Mouse (Mus musculus): ENCODE measurements at regions not wholly inside any gene's neighbourhood (a gene's known extent, or its start where the extent isn't known, plus 50 kb on each side); places are given as distances from the start of the nearest gene placed in this dataset.
A peak's percentile ranks its signal among the peaks of the same experiment; 100 is the strongest.

DNA sequence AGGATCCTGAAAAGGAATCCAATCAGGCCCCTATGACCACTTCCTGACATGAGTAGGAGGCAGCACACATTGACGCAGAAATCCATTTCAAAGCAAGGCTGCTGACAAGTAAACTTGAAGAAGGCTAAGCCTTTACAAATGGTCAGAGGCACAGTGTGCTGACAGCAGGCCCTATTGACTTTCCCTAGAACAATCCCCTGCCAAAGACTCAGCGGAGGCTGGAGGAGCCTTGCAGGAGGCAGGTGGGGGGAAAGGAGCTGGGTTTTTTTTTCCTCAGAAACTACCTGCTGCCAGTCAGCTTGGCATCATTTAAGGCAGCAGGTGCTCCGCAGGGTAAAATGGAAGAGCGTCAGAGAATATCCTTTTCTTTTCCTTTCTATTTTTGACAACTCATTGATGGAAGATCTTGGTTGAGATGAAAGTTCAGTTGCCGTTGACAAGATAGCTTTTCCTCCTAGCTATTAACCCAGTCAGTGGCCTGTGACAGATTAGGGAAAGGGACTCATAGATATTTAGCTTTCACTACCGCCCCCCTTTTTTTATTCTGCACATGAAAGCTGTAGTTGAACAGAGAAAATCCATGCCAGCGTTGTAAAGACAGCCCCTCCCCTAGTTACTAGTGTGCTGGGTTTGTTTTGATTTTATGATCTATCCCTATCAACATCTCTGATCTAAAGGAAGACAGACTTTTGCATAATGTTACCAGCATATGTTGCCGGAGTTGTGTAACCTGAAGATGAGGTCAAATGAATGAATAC lies 210.6 kb downstream of the Csnka2ip start:
- no peak for ATAC-seq (ENCODE audit: low FRiP score)
- Histone ChIP-seq H3K9ac (no peak overlapping the region), H3K9me3 (ENCODE audit: control insufficient read depth, low read length) (no peaks in the 10 kb centered on the region), H3K4me2 (replicated peaks) (no peak overlapping the region), H3K27me3 (ENCODE audit: control insufficient read depth, insufficient read depth, low read length) (no peaks in the 10 kb centered on the region), H3K36me3 (replicated peaks; ENCODE audit: control insufficient read depth, insufficient read depth) (no peaks in the 10 kb centered on the region), H3K4me3 (replicated peaks; ENCODE audit: low read length) (no peak overlapping the region), H3K4me1 (replicated peaks; ENCODE audit: control insufficient read depth, insufficient read depth, low read length) (0 out of 2 replicates have a peak, but pooled peaks cover 5% of the 10 kb centered on the region), H3K27ac (no peak overlapping the region)
- DNase-seq (ENCODE audit: low spot score) = no peak
- 45% methylated on average over 8 of the region's 8 CpGs for WGBS

DNA sequence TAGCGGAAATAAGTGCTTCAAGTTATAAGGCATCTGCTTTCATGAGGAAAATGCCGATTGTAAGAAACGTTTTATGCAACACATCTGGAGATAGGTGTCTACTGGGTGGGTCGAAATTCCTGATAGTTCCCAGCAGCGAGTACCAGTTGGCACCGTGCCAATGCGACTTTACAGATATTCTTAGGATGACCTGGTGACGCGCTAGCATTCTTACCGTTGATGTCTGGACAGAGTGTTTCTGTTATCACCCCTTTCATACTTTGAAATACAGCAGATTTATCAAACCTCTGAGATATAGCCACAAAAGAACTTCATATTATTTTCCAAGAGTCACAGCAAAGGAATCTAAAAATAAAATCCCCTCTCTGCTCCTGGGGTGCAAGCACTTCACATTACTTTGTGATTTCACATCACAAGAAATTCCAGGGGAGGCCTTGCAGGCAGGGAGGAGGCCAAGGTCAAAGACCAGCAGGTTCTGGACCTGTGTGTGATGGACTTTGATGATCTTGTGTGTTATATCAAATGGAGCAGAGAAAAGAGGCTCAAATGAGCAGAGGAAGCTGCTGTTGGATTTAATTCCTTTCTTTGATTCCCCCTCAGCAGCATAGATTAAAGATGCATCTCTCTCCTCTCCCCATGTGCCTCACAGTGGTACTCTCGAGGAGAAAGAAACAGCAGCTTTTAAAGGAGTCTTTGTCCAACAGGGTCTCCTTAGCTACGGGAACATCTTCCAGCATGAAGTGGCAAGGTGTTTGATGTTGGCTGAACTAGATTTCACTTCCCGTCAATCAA lies 233.4 kb downstream of the Csnka2ip start:
- WGBS = 86% methylated on average over 13 of the region's 13 CpGs
- Histone ChIP-seq H3K27me3 (ENCODE audit: control insufficient read depth, insufficient read depth, low read length) (no peaks in the 10 kb centered on the region), H3K4me3 (replicated peaks; ENCODE audit: low read length) (no peak overlapping the region), H3K9me3 (ENCODE audit: control insufficient read depth, low read length) (no peaks in the 10 kb centered on the region), H3K9ac (no peak overlapping the region), H3K36me3 (replicated peaks; ENCODE audit: control insufficient read depth, insufficient read depth) (no peaks in the 10 kb centered on the region), H3K4me2 (replicated peaks) (no peak overlapping the region), H3K27ac (no peak overlapping the region), H3K4me1 (replicated peaks; ENCODE audit: control insufficient read depth, insufficient read depth, low read length) (no peaks in the 10 kb centered on the region)
- DNase-seq (ENCODE audit: low spot score) (no peak), ATAC-seq (ENCODE audit: low FRiP score) (no peak)

DNA sequence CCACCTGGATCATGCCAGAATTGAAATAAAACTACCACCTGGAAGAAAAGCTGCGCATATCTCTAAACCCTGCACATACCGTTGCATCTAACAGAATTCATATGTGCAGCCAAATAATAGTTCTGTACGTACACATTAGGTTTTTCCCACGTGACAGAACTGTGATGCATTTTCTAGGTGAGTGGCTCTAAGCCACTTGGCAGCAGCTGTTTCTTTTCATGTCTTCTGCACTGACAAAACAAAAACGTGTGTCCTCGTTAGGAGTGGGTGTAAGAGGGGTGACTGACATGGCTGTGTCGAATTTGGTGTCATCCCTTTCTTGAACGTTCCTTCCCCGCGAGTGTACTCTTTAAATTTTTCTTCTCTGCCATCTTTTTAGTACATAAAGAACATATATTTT lies 254.3 kb downstream of the Csnka2ip start:
- no peak overlapping the region for H3K27ac ChIP-seq
- DNase-seq (ENCODE audit: low spot score) (no peak), ATAC-seq (ENCODE audit: low FRiP score) (no peak)
- no peak overlapping the region for H3K9ac ChIP-seq
- no peaks in the 10 kb centered on the region for H3K9me3 ChIP-seq (ENCODE audit: control insufficient read depth, low read length)
- H3K27me3 ChIP-seq (ENCODE audit: control insufficient read depth, insufficient read depth, low read length) = no peaks in the 10 kb centered on the region
- no peak overlapping the region for H3K4me2 ChIP-seq (replicated peaks)
- WGBS = 66% methylated on average over 10 of the region's 10 CpGs
- H3K4me1 ChIP-seq (replicated peaks; ENCODE audit: control insufficient read depth, insufficient read depth, low read length) = no peaks in the 10 kb centered on the region
- no peak overlapping the region for H3K4me3 ChIP-seq (replicated peaks; ENCODE audit: low read length)
- no peaks in the 10 kb centered on the region for H3K36me3 ChIP-seq (replicated peaks; ENCODE audit: control insufficient read depth, insufficient read depth)

DNA sequence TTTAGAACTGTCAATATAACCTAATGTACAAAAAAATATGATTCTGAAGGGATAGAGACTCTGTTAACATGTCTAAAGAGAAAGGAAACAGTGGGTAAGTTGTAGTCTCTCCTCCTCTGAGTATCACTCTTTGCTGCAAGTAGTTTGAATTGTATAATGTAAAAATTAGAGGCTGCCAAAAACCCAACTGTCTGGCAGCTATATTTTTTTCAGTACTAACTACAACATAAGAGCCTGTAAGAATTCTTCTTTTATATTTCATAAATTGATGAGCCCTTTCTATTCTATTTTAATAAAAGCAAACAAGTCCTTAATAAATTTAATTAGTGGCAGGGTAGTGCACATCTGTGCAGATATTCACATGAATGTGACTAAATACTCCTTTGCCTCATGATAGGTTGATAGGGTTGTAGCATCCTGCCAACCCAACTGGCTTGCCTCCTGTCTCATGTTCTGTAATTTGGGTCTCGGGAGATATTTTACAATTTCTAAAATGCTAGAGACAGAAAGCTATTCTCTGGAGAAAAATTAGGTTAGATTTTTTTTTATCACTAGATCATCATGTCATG lies 269.2 kb downstream of the Csnka2ip start:
- no peaks in the 10 kb centered on the region for H3K36me3 ChIP-seq (replicated peaks; ENCODE audit: control insufficient read depth, insufficient read depth)
- H3K27ac ChIP-seq = no peak overlapping the region
- no peak overlapping the region for H3K4me3 ChIP-seq (replicated peaks; ENCODE audit: low read length)
- ATAC-seq (ENCODE audit: low FRiP score) (0 out of 2 replicates have a peak, but pooled peaks have one; percentile 14), DNase-seq (ENCODE audit: low spot score) (no peak)
- no peaks in the 10 kb centered on the region for H3K27me3 ChIP-seq (ENCODE audit: control insufficient read depth, insufficient read depth, low read length)
- no peaks in the 10 kb centered on the region; the same call in 1 of the 2 replicates for H3K4me1 ChIP-seq (replicated peaks; ENCODE audit: control insufficient read depth, insufficient read depth, low read length)
- 63% methylated on average over 1 of the region's 1 CpGs for WGBS
- H3K9me3 ChIP-seq (ENCODE audit: control insufficient read depth, low read length) = no peaks in the 10 kb centered on the region
- no peak overlapping the region for H3K4me2 ChIP-seq (replicated peaks)
- no peak overlapping the region for H3K9ac ChIP-seq

DNA sequence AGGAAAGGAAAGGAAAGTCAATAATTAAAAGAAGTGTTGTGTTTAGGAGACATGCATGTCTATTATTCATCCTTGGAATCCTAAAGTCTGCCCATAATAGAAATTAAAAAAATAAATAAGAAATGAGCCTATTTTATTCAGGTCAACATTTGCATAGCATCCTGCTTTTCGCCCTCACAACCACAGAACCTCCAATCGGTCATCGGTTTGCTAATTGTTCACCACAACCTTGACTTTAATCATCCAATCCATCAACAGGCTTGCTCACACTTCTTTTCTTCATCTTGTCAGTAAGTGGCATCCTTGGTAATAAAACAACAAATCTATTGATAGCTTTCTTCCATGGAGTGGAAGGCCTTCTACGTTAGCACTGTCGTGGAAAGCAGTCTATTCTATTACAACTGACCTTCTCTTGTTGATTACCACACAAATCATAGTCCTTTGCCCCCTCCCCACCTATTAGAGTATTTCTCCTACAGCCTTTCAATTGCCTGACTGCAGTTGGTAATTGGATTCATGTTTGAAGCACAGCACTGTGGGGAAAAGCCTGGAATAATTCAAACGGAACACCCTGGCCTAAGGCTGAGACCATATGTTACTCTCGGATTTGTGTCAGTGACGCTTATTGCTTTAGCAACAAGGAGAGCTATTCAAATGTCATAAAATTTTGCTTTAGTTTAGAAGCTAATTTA lies 269.9 kb downstream of the Csnka2ip start:
- WGBS = 47% methylated on average over 8 of the region's 8 CpGs
- no peaks in the 10 kb centered on the region; the same call in 1 of the 2 replicates for H3K4me1 ChIP-seq (replicated peaks; ENCODE audit: control insufficient read depth, insufficient read depth, low read length)
- ATAC-seq (ENCODE audit: low FRiP score) (peak; percentile 85), DNase-seq (ENCODE audit: low spot score) (peak; percentile 50)
- H3K9ac ChIP-seq = no peak overlapping the region
- H3K9me3 ChIP-seq (ENCODE audit: control insufficient read depth, low read length) = no peaks in the 10 kb centered on the region
- H3K4me3 ChIP-seq (replicated peaks; ENCODE audit: low read length) = no peak overlapping the region
- H3K36me3 ChIP-seq (replicated peaks; ENCODE audit: control insufficient read depth, insufficient read depth) = no peaks in the 10 kb centered on the region
- H3K4me2 ChIP-seq (replicated peaks) = no peak overlapping the region
- H3K27me3 ChIP-seq (ENCODE audit: control insufficient read depth, insufficient read depth, low read length) = no peaks in the 10 kb centered on the region
- no peak overlapping the region for H3K27ac ChIP-seq

DNA sequence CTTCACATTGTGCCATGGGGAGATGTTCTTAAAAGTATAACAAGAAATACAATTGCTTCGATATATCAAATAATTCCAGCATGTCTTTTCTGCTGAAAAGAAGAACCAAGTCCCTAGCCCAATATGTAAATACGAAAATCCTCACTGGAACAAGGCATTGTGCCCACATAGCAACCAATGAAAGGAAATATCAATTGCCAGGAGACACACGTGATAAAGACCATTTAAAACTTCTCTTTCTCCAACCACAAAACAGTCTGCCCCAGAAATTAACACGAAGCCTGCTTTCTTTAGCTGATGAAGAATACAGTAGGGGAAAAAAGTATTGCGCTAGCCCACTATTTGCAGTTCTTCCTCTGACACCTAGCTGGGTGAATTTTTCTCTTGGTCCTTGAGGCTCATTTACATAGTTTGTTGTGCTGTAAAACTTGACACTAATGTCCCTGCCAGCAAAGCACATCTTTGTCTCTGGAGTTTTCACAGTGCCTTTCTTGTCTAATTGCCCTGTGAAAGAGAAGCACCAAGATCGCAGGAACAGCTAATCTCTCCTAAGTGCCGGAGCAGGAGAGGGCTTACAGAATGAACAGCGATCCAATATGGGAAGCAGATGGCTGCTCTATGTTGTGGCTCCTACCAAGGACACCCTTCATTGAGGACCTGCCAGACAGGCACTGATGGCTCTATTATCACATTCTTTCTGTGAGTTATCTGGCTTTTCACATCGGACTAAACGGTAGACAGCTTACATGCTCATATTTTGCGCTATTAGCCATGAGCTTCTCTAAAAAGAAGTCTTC lies 272.7 kb downstream of the Csnka2ip start:
- Histone ChIP-seq H3K27me3 (ENCODE audit: control insufficient read depth, insufficient read depth, low read length) (no peaks in the 10 kb centered on the region), H3K36me3 (replicated peaks; ENCODE audit: control insufficient read depth, insufficient read depth) (no peaks in the 10 kb centered on the region), H3K9ac (no peak overlapping the region), H3K9me3 (ENCODE audit: control insufficient read depth, low read length) (no peaks in the 10 kb centered on the region), H3K4me1 (replicated peaks; ENCODE audit: control insufficient read depth, insufficient read depth, low read length) (no peaks in the 10 kb centered on the region; the same call in 1 of the 2 replicates), H3K4me3 (replicated peaks; ENCODE audit: low read length) (no peak overlapping the region), H3K27ac (no peak overlapping the region), H3K4me2 (replicated peaks) (no peak overlapping the region)
- DNase-seq (ENCODE audit: low spot score) (no peak), ATAC-seq (ENCODE audit: low FRiP score) (peak; percentile 84)
- WGBS = 44% methylated on average over 11 of the region's 11 CpGs

DNA sequence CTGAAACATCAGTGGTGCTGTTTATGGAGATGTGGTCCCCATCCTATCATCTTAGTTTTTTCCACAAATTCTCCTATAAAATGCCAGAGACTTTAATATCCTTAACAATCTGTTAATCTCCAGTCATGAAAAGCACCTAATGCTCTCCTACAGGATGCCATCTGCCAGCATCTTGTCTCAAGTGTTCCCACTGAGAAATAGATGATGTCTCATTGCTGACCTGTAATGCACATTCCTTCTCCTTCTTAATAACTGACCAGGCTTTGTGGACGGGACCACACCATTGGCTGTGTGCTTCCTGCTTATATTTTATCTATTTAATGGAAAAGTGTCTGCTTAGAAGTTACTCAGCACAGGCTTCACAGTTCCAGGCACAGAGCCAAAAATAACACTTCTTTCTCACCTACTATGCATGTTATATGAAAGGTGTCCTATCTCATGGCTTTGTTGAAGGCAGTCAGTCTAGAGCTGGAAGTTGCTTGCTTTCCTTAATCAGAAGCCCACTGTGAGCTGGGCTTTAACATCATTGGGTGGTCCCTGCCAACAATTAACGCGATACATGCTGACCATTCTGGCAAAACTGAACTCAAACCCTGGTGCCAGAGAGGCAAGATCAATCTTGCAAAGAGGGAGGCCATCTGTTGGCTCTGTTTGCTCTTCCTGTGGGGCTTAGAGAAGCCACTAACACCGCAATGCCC lies 283.3 kb downstream of the Csnka2ip start:
- no peaks in the 10 kb centered on the region for H3K27me3 ChIP-seq (ENCODE audit: control insufficient read depth, insufficient read depth, low read length)
- H3K9ac ChIP-seq = no peak overlapping the region
- H3K36me3 ChIP-seq (replicated peaks; ENCODE audit: control insufficient read depth, insufficient read depth) = no peaks in the 10 kb centered on the region
- H3K4me2 ChIP-seq (replicated peaks) = no peak overlapping the region
- 87% methylated on average over 4 of the region's 4 CpGs for WGBS
- no peaks in the 10 kb centered on the region for H3K9me3 ChIP-seq (ENCODE audit: control insufficient read depth, low read length)
- DNase-seq (ENCODE audit: low spot score) (no peak), ATAC-seq (ENCODE audit: low FRiP score) (no peak)
- H3K27ac ChIP-seq = no peak overlapping the region
- no peak overlapping the region for H3K4me3 ChIP-seq (replicated peaks; ENCODE audit: low read length)
- no peaks in the 10 kb centered on the region for H3K4me1 ChIP-seq (replicated peaks; ENCODE audit: control insufficient read depth, insufficient read depth, low read length)

DNA sequence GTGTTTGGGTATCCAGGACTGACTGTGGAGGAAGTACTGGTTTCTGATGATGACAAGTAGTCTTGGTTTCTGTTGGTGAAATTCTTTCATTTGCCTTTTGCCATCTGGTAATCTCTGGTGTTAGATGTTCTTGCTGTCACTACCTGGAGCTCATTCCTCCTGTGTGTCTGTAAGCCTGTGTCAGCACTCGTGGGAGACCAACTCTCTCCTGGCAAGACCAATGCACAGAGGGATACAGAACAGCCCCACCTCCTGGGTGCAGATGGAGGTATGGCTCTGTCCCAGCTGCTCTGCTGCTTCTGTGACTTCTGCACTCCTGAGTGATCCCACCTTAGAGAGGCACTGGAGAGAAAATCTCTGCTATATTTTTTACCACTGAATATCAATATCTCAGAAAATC lies 285.4 kb downstream of the Csnka2ip start:
- Histone ChIP-seq H3K9ac (no peak overlapping the region), H3K4me3 (replicated peaks; ENCODE audit: low read length) (no peak overlapping the region), H3K9me3 (ENCODE audit: control insufficient read depth, low read length) (no peaks in the 10 kb centered on the region), H3K27me3 (ENCODE audit: control insufficient read depth, insufficient read depth, low read length) (no peaks in the 10 kb centered on the region), H3K27ac (no peak overlapping the region), H3K36me3 (replicated peaks; ENCODE audit: control insufficient read depth, insufficient read depth) (no peaks in the 10 kb centered on the region), H3K4me1 (replicated peaks; ENCODE audit: control insufficient read depth, insufficient read depth, low read length) (no peaks in the 10 kb centered on the region), H3K4me2 (replicated peaks) (no peak overlapping the region)
- 77% methylated on average over 1 of the region's 1 CpGs for WGBS
- DNase-seq (ENCODE audit: low spot score) (no peak), ATAC-seq (ENCODE audit: low FRiP score) (no peak)

Data from hindbrain, embryonic 14.5 days (tissue).